Mouse (Mus musculus) spleen, postnatal 10 days (tissue): ENCODE measurements at regions not wholly inside any gene's neighbourhood (a gene's known extent, or its start where the extent isn't known, plus 50 kb on each side); places are given as distances from the start of the nearest gene placed in this dataset.

ENCODE experiments used
- DNase-seq, 2 experiments: peaks; one replicate each; pipeline ENCODE4 v3.0.0; 2021 to 2022; ENCODE audit warnings: low spot score in 2 of 2

DNA sequence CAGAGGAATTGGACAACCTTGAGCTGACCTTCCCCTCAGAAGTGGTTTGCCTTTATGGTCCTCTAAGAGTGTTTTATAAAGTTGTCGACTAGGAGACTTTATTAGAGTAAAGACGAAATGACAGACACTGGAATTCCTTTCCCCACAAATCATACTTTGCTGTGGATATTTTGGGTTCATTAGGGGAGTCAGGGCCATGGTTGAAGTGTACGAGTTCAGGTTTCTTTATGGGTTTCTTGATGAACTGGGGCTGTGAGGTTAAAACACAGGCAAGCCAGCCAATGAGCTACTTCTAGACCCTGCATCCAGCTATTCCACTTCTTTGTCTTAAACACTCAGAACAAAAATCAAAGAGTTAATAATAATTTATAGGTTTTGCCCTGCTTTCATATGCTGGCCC, 153.0 kb downstream of the Pax1 start:
- no peak for DNase-seq

DNA sequence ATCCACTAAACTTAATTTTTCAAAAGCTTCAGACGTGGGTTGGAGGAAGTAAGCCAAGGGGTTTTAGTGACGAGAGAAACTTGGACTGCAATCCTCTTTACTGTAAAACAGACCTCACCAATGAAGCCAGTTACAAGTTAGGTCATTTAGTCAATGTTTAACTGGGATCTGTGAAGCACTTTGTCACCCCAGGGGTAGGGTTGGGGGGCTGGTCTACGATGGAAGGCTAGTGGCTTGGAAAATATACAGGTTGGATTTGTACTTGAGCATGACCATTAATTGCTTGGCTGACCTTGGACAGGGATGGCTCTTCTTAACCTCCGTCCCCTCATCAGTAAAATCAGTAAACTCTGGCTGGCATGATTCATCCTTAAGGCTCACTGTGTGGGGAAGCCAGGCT, 142.2 kb downstream of the Pax1 start:
- DNase-seq, result no peak

DNA sequence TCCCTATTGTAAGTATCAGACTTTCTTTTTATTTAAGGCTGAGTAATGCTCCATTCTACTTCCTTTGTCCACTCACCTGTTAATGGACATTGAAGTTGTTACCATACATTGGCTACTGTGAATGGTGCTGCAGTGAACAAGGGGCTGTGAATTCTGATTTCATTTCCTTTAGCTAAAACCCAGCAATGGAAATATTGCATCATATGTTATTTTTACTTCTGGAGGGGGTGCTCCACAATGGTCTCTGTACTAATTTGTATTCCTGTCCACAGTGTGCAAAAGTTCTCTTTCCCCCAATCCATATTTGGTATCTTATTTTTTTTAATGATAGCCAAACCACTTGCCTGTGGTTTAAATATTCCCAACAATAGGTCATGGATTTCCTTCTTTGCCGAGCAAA, 137.0 kb downstream of the Pax1 start:
- DNase-seq, result no peak

DNA sequence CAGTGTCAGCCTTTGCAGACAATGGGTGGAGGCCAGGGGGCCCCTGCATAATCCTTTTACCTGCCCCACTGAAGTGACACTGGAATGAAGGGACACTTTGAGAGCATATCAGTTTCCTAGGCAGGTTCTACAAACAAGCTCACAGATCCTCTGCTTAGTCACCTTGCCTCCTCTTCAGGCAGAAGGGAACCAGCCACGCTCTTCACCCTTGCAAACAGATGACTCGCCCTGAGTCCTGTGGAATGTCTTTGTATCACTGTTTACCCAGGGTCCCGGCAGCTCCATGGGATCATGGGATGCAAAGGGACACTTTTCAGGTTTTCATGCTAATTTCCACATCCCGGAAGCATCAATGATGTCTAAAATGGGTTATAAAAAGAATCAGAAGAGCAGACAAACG, 94.2 kb downstream of the Pax1 start:
- DNase-seq, result no peak

DNA sequence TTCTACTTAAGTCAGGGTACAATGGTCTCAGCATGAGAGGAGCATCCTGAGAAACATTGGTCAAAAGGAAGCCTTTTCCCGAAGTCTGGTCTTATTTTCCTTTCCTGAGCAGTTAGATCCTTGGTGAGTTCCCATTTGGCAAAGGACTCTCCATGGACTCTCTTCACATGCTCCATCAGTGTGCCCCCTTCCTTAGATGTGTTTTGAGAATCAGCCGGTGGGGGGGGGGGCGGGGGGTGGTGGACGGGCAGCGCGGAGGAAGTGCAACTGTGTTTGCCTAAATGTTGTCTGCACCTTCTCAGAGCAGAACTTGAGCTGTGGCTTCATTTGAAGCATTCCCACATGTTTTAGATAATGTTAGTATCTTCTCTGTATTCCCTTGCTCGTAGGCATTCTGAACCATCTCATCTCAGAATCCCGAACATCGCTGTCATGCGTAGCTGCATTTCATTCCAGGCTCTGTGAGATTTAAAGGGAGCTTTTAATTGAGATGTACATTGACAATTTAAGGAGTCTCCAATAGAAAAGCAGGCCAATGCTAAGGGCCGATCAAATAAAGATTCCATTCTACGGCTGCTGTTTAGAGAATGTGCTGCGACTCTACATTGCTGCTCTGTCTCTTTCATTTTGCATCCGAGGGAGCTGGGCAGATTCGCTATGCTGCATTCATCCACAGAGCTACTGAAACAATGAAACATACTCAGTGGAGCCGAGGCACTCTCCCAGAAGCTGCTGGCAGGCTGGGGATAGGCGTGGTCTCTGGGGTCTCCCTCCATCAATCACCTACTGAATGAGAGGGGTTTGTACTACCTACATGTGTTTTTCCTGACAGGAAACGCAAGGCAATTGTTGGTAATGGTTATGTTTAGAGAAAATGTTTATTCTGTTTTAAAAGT, 92.9 kb downstream of the Pax1 start:
- no peak for DNase-seq
